Mouse (Mus musculus): ENCODE results near the gene Thrb.
A peak's percentile ranks its signal among the peaks of the same experiment; 100 is the strongest.

The Thrb gene

GRCm38 (mm10) chr14:17659686-17660328, at the start of gene Thrb:
Gene Thrb, plus strand, starts transcription at chr14:17660261.
- DNase-seq (ENCODE audit: low spot score): peak; percentile 15

DNA sequence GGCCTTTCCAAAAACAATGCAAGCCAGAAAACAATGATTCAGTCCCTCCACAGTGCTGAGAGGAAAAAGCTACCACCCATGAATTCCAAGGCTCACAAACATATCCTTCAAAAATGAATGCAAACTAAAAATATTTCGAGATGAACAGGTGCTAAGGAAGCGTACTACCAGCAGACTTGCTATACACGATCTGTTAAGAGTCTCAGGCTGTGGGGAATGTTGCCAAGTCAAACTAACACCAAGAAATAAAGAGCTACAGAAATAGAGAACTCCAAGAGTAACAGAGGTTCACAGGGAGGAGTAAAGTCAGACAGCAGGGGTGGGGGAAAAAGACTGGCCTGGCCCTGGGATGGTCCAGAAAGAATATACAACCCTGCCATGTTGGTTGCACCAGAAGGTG, 38.4 kb upstream of the Thrb start:
- no peak for DNase-seq (ENCODE audit: low spot score)

DNA sequence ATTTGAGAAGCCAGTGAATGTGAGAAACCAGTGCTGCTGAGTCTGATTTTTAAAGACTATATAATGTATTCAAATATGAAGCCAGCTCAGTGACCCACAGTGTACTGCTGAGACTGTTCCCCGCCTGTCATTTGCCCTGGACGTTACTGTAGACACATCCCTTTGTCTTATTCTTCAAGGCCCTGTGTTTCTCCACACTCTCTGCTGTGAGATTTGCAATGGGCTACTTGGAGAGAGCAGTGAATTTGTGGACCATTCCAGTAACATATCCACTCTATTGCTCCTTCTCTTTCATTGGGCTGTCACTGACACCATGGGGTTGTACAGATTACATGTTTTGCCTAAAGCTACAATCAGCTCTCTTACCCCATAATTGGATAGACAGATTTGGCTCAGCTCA, 36.1 kb upstream of the Thrb start:
- DNase-seq (ENCODE audit: low spot score): no peak

- no peak for DNase-seq (ENCODE audit: low spot score)
Observed at GRCm38 (mm10) chr14:17629215-17629614, 30.8 kb upstream of the Thrb start.

DNA sequence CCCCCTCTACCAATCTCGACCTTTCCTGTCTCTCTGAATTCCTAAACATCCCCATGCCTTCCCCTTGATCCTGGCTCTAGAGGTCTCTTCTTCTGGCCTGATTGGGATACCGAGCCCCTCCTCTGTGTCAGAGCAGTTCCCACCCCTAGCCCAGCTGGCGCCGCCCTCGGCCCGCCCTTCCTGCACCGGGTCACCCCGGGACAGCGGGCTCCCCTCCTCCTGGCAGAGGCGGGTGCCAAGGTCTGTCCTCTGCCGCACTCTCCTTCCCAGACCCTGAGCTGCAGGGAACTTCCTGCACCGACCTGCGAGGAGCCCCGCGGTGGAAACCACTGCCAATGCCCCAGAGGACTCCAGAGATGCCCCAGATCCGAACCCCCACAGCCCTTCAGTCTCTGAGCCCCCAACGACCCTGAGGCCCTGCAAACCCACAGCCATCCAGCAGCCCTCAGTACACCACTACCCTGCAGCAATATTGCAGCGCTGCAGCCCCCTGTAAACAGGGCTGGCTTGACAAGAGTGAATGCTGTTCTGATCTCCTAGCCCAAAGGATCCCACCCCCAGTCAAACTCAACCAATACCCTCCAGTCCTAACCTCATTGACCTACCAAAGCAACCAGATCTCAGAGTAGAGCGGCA, 27.1 kb upstream of the Thrb start:
- peak; percentile 40 for DNase-seq (ENCODE audit: low spot score)

- DNase-seq (ENCODE audit: low spot score): no peak
Observed at GRCm38 (mm10) chr14:17636971-17637370, 23.1 kb upstream of the Thrb start.

DNA sequence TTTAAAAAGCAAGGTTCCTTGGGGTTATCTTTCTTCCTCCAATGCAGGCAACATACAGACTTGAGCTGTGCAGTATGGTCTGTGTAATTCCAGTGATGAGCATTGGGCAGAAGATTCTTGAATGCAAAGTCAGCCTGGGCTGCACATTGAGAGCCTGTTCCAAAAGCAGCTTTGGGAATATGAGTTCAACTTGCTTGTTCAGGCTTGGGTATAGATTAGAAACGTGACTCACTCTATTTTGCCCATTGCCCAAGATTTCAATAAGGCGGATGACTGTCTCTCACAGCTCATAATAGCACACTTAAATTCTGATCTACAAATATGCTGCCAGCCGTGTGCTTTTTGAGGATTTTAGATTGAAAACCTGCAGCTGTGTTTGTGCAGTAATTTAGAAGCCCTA, 18.3 kb upstream of the Thrb start:
- no peak for DNase-seq (ENCODE audit: low spot score)

- DNase-seq (ENCODE audit: low spot score): no peak
Observed at GRCm38 (mm10) chr14:17655084-17655483, 5.0 kb upstream of the Thrb start.

DNA sequence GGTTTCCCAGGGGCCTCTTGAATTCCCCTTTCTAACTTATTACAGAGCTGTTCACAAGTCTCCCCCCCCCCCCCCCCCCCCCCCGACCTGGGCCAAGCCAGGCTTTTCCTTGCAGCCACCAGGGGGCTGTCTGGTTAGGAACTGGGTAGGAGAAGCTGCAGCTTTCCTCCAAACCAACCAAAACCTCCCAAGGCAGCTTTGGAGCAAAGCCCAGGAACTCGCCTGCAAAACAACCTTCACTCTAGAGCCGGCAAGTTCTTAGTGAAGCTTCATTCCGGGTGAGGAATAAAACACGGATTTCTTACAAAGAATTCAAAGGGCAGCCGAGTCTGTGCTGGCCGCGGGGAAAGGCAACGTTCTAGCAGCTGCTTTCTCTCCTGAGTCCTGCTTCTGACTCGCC, 1.0 kb upstream of the Thrb start:
- DNase-seq (ENCODE audit: low spot score): peak; percentile 86

- DNase-seq (ENCODE audit: low spot score): peak; percentile 76
Observed at GRCm38 (mm10) chr14:17660329-17661099, 453 bp downstream of the Thrb start.

- peak; percentile 7 for DNase-seq (ENCODE audit: low spot score)
Observed at GRCm38 (mm10) chr14:17661100-17661521, 1.1 kb downstream of the Thrb start.

DNA sequence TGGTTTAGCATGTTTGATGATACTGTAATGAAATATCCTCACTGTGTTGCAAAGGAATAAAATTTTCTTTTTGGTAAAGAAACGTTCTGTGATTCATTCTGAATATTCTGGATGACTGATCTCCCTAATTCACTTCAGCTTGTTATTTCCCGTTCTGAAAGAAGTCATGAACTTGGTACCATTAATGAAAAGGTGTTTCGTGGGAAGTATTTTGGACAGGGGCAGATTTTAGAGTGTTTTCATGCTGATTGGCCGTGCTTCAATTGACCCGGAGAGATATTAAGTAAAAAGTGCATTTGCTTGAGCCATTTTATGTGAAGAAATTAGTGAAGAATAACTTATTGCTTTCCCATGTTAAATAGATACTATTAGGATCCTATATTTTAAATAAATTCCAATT, 2.0 kb downstream of the Thrb start:
- no peak for DNase-seq (ENCODE audit: low spot score)

DNA sequence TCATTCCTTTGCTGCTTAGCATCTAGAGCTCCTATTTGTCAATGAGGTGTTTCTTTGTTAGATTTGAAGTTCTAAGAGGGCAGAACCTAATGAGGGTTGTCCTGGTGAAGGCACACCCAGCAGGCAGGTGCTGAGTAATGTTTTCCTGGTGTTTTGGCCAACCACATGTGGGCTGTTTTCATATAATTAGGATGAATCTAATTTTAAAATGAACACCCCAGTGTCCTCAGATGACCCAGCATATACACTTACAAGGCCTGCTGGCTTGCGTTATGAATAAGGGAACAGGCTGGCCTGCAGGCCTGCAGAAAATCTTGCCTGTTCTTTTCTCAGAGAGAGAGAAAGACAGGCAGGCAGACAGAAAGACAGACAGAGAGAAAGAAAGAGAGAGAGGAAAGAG, 14.3 kb downstream of the Thrb start:
- no peak for DNase-seq (ENCODE audit: low spot score)

GRCm38 (mm10) chr14:17675214-17675613, 15.2 kb downstream of the Thrb start:
- DNase-seq (ENCODE audit: low spot score): no peak

DNA sequence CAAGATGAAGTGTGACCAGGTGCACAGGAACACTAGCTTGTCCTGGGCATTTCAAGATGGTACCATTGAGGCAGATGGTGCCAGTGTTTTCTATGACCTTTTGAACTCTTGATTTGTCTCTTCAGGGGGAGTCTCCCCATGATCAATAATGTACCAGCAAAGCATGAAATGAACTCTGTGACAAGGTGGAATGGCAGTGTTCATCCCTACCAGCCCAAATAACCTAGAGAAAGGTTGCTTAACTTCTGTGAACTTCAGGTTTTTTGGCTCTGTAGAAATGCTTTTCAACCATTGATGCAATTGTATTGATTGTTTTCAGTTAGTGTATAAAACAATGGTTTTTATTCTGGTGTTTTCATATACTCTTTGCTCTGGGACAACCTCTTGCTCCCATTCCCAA, 21.4 kb downstream of the Thrb start:
- DNase-seq (ENCODE audit: low spot score): no peak

DNA sequence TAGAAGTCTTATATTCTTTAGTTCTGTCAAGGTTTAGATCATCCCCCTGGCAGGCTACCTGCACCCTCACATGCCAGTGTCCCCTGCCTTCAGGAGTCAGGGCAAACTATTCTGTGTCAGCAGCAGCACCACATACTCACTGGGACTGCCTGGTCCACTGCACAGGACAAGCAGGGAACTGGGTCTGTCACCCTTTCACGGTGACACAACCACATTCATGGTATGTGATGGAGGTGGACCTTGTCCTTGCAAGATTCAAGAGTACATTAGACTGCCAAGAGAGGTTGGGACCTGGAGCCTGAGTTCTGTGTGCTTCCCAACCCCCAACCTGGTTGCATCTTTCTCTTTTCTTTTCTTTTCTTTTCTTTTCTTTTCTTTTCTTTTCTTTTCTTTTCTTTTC, 24.8 kb downstream of the Thrb start:
- no peak for DNase-seq (ENCODE audit: low spot score)

DNA sequence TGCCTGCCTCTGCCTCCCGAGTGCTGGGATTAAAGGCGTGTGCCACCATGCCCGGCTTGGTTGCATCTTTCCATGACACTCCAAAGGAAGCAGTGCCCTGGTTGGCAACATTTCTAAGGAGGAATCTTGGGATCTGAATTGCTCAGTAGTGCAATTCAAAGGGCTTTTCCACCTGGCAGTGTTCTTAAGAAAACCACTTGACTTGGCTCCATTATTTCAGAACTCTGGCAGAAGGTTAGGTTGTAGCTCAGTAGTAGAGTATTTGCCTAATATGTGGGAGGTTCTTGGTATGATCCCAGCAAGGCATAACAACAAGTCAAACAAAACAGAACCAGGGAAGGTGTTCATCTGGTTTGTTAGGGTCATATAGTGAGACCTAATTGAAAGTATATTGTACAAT, 25.4 kb downstream of the Thrb start:
- DNase-seq (ENCODE audit: low spot score): peak; percentile 61

DNA sequence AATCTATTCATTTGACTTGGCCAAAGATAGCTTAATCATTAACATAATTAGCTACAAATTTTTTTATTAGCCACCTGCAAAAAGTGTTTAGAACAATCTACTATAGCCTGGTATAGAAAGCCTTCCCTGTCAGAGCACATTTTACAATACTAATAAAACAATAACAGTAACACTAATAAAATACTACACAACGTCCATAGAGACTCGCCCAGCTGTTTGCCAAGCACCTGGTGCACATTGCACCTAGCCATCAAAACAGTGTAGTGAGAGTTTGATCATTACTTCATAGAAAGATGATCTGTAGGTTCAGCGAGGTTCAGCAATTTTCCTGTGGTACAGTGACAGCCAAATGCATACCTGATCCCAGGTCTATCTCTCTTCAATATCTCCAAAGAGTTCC, 26.9 kb downstream of the Thrb start:
- DNase-seq (ENCODE audit: low spot score): no peak

DNA sequence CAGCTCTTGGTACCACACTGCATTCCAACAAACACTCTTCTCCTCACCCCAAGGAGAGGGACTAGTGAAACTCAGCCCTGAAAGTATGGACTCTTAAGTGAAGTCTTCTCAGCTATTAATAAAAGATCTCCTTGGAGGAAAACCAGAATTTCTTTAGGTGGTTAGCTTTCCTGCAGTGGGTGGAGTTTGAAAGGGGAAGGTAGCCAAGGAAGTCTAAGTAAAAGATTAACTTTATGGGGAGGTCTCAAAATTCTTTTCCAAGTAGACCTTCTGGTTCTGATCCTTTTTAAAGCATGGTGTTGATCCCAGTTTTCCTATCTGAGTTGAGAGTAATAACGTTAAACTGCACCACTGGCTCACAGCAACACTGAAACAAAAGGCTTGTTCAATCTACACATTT, 31.2 kb downstream of the Thrb start:
- DNase-seq (ENCODE audit: low spot score): peak; percentile 18

- no peak for DNase-seq (ENCODE audit: low spot score)
Observed at GRCm38 (mm10) chr14:17695526-17695925, 35.5 kb downstream of the Thrb start.

- DNase-seq (ENCODE audit: low spot score): peak; percentile 9
Observed at GRCm38 (mm10) chr14:17697920-17698632, 38.0 kb downstream of the Thrb start.

DNA sequence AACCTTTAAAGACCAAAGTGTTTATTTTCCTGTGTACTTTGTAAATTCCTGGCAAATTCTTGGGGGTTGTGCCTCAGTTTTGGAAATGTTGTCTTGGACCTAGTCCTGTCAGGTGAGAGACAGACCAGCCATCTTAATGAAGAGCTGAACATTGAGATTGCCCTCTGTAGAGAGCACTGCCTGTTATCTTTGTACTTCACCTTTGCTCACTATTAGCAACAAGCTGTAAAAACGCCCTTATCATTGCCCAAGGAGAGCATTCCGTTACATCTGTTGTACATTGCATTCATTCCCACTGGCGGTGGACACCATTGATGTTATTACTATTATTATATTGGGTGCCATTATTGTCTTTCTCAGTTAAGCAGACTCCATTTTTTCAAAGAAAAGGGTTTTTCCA, 40.2 kb downstream of the Thrb start:
- DNase-seq (ENCODE audit: low spot score): no peak
